Mouse (Mus musculus): Measurements from ENCODE around the gene Sgms1. TPM values are rescaled to one million over a fixed set of nuclear protein-coding genes. Genes with fewer than 3 reads are reported as not detected.

The Sgms1 gene
- polyA plus RNA-seq, 1 experiment from 2014 or later, result 28.8 TPM

- H3K27ac ChIP-seq, result no peak overlapping the region
Measured at GRCm38 (mm10) chr19:32284681-32285454, 104.6 kb downstream of the Sgms1 start.

GRCm38 (mm10) chr19:32281917-32282316 lies 107.6 kb downstream of the Sgms1 start:
- no peaks in the 10 kb centered on the region for H3K27me3 ChIP-seq
- H3K4me3 ChIP-seq, result no peak overlapping the region
- whole genome bisulfite sequencing, result 63% methylated on average over 4 of the region's 4 CpGs
- H3K27ac ChIP-seq, result no peak overlapping the region
- H3K9me3 ChIP-seq, result no peaks in the 10 kb centered on the region
- H3K36me3 ChIP-seq, result no peaks in the 10 kb centered on the region
- no peak overlapping the region for H3K9ac ChIP-seq
- H3K4me2 ChIP-seq, result no peak overlapping the region
- no peak for ATAC-seq (ENCODE audit: insufficient number of reproducible peaks, insufficient read depth, low FRiP score, low TSS enrichment, low read depth)
- H3K4me1 ChIP-seq, result peaks cover 12% of the 10 kb centered on the region; the same call in 1 of the 2 replicates

More at GRCm38 (mm10) chr19:32284681-32285454, 104.6 kb downstream of the Sgms1 start:
- Histone ChIP-seq H3K9ac (no peak overlapping the region), H3K36me3 (no peaks in the 10 kb centered on the region; the same call in 1 of the 2 replicates), H3K4me3 (no peak overlapping the region), H3K4me2 (no peak overlapping the region), H3K27me3 (no peaks in the 10 kb centered on the region), H3K9me3 (no peaks in the 10 kb centered on the region), H3K4me1 (peaks cover 9% of the 10 kb centered on the region; the same call in 1 of the 2 replicates)
- no peak for ATAC-seq (ENCODE audit: insufficient number of reproducible peaks, insufficient read depth, low FRiP score, low TSS enrichment, low read depth)
- WGBS, result 91% methylated on average over 5 of the region's 5 CpGs

GRCm38 (mm10) chr19:32280380-32280779 lies 109.1 kb downstream of the Sgms1 start:
- 74% methylated on average over 4 of the region's 4 CpGs for WGBS

GRCm38 (mm10) chr19:32279400-32279799 lies 110.1 kb downstream of the Sgms1 start:
- no peaks in the 10 kb centered on the region for H3K36me3 ChIP-seq
- peaks cover 27% of the 10 kb centered on the region for H3K4me1 ChIP-seq
- 88% methylated on average over 6 of the region's 6 CpGs for WGBS
- no peak overlapping the region for H3K9ac ChIP-seq
- H3K4me2 ChIP-seq, result no peak overlapping the region
- no peaks in the 10 kb centered on the region for H3K9me3 ChIP-seq
- H3K27me3 ChIP-seq, result no peaks in the 10 kb centered on the region
- no peak overlapping the region for H3K4me3 ChIP-seq
- ATAC-seq (ENCODE audit: insufficient number of reproducible peaks, insufficient read depth, low FRiP score, low TSS enrichment, low read depth), result no peak
- no peak overlapping the region for H3K27ac ChIP-seq

More at GRCm38 (mm10) chr19:32280380-32280779, 109.1 kb downstream of the Sgms1 start:
- no peak overlapping the region for H3K27ac ChIP-seq
- H3K27me3 ChIP-seq, result no peaks in the 10 kb centered on the region
- H3K36me3 ChIP-seq, result no peaks in the 10 kb centered on the region
- H3K4me2 ChIP-seq, result no peak overlapping the region
- H3K4me3 ChIP-seq, result no peak overlapping the region
- H3K9me3 ChIP-seq, result no peaks in the 10 kb centered on the region
- H3K9ac ChIP-seq, result no peak overlapping the region
- peaks cover 24% of the 10 kb centered on the region for H3K4me1 ChIP-seq
- no peak for ATAC-seq (ENCODE audit: insufficient number of reproducible peaks, insufficient read depth, low FRiP score, low TSS enrichment, low read depth)

- 77% methylated on average over 3 of the region's 3 CpGs for WGBS
- H3K27me3 ChIP-seq, result no peaks in the 10 kb centered on the region
Measured at GRCm38 (mm10) chr19:32277869-32278268, 111.6 kb downstream of the Sgms1 start.

GRCm38 (mm10) chr19:32277287-32277686 lies 112.2 kb downstream of the Sgms1 start:
- Histone ChIP-seq H3K4me3 (no peak overlapping the region), H3K4me2 (no peak overlapping the region), H3K9ac (no peak overlapping the region), H3K4me1 (peaks cover 35% of the 10 kb centered on the region), H3K9me3 (no peaks in the 10 kb centered on the region), H3K27ac (no peak overlapping the region), H3K27me3 (no peaks in the 10 kb centered on the region), H3K36me3 (no peaks in the 10 kb centered on the region)
- no peak for ATAC-seq (ENCODE audit: insufficient number of reproducible peaks, insufficient read depth, low FRiP score, low TSS enrichment, low read depth)
- 76% methylated on average over 2 of the region's 2 CpGs for WGBS

More at GRCm38 (mm10) chr19:32277869-32278268, 111.6 kb downstream of the Sgms1 start:
- H3K4me1 ChIP-seq, result peaks cover 29% of the 10 kb centered on the region
- no peaks in the 10 kb centered on the region for H3K36me3 ChIP-seq
- no peak overlapping the region for H3K4me3 ChIP-seq
- H3K4me2 ChIP-seq, result no peak overlapping the region
- no peak overlapping the region for H3K27ac ChIP-seq
- H3K9me3 ChIP-seq, result no peaks in the 10 kb centered on the region
- ATAC-seq (ENCODE audit: insufficient number of reproducible peaks, insufficient read depth, low FRiP score, low TSS enrichment, low read depth), result no peak
- no peak overlapping the region for H3K9ac ChIP-seq

- ATAC-seq (ENCODE audit: insufficient number of reproducible peaks, insufficient read depth, low FRiP score, low TSS enrichment, low read depth), result no peak
Measured at GRCm38 (mm10) chr19:32276817-32277216, 112.7 kb downstream of the Sgms1 start.

GRCm38 (mm10) chr19:32276263-32276662 lies 113.3 kb downstream of the Sgms1 start:
- ATAC-seq (ENCODE audit: insufficient number of reproducible peaks, insufficient read depth, low FRiP score, low TSS enrichment, low read depth), result no peak
- no peak overlapping the region for H3K9ac ChIP-seq
- 70% methylated on average over 5 of the region's 5 CpGs for WGBS
- H3K4me3 ChIP-seq, result no peak overlapping the region
- H3K27me3 ChIP-seq, result no peaks in the 10 kb centered on the region
- no peaks in the 10 kb centered on the region for H3K36me3 ChIP-seq
- no peaks in the 10 kb centered on the region for H3K9me3 ChIP-seq
- H3K4me1 ChIP-seq, result peaks cover 39% of the 10 kb centered on the region
- 0 out of 2 replicates have a peak overlapping the region, but pooled peaks have one; percentile 34 for H3K27ac ChIP-seq
- H3K4me2 ChIP-seq, result no peak overlapping the region

More at GRCm38 (mm10) chr19:32276817-32277216, 112.7 kb downstream of the Sgms1 start:
- Histone ChIP-seq H3K27me3 (no peaks in the 10 kb centered on the region), H3K4me2 (no peak overlapping the region), H3K9me3 (no peaks in the 10 kb centered on the region), H3K4me1 (peaks cover 35% of the 10 kb centered on the region), H3K36me3 (no peaks in the 10 kb centered on the region), H3K27ac (no peak overlapping the region), H3K4me3 (no peak overlapping the region), H3K9ac (no peak overlapping the region)
- WGBS, result 81% methylated on average over 8 of the region's 8 CpGs

- peaks cover 34% of the 10 kb centered on the region for H3K4me1 ChIP-seq
- H3K36me3 ChIP-seq, result no peaks in the 10 kb centered on the region
- no peaks in the 10 kb centered on the region for H3K27me3 ChIP-seq
- 78% methylated on average over 14 of the region's 14 CpGs for WGBS
- no peak overlapping the region for H3K4me3 ChIP-seq
- H3K9me3 ChIP-seq, result no peaks in the 10 kb centered on the region
- ATAC-seq (ENCODE audit: insufficient number of reproducible peaks, insufficient read depth, low FRiP score, low TSS enrichment, low read depth), result no peak
- no peak overlapping the region for H3K9ac ChIP-seq
- no peak overlapping the region for H3K4me2 ChIP-seq
- 0 out of 2 replicates have a peak overlapping the region, but pooled peaks have one; percentile 34 for H3K27ac ChIP-seq
Measured at GRCm38 (mm10) chr19:32275068-32275925, 114.2 kb downstream of the Sgms1 start.

GRCm38 (mm10) chr19:32274145-32274544 lies 115.4 kb downstream of the Sgms1 start:
- Histone ChIP-seq H3K9me3 (no peaks in the 10 kb centered on the region), H3K27me3 (no peaks in the 10 kb centered on the region), H3K27ac (no peak overlapping the region), H3K4me3 (no peak overlapping the region), H3K4me1 (peaks cover 33% of the 10 kb centered on the region), H3K9ac (no peak overlapping the region), H3K4me2 (no peak overlapping the region), H3K36me3 (no peaks in the 10 kb centered on the region)
- 64% methylated on average over 2 of the region's 2 CpGs for WGBS
- ATAC-seq (ENCODE audit: insufficient number of reproducible peaks, insufficient read depth, low FRiP score, low TSS enrichment, low read depth), result no peak

GRCm38 (mm10) chr19:32273714-32274113 lies 115.8 kb downstream of the Sgms1 start:
- ATAC-seq (ENCODE audit: insufficient number of reproducible peaks, insufficient read depth, low FRiP score, low TSS enrichment, low read depth), result no peak
- H3K4me2 ChIP-seq, result no peak overlapping the region
- no peak overlapping the region for H3K9ac ChIP-seq
- no peaks in the 10 kb centered on the region for H3K27me3 ChIP-seq
- H3K9me3 ChIP-seq, result no peaks in the 10 kb centered on the region
- H3K36me3 ChIP-seq, result no peaks in the 10 kb centered on the region
- H3K4me1 ChIP-seq, result peaks cover 38% of the 10 kb centered on the region
- H3K4me3 ChIP-seq, result no peak overlapping the region
- no peak overlapping the region for H3K27ac ChIP-seq
- 52% methylated on average over 3 of the region's 3 CpGs for WGBS

All from embryonic facial prominence, embryonic 13.5 days (tissue).